Mouse (Mus musculus): ENCODE measurements at regions not wholly inside any gene's neighbourhood (a gene's known extent, or its start where the extent isn't known, plus 50 kb on each side); places are given as distances from the start of the nearest gene placed in this dataset.

GRCm38 (mm10) chr6:8893665-8894064 lies 54.6 kb upstream of the Nxph1 start:
- dilution Hi-C loops (cut with MboI; ENCODE audit: extremely low pct_ligation_motif_present, extremely low pct_unique_long_range_greater_than_20kb, low sequenced_read_pairs) = no loop called here
- TF ChIP-seq ZNF384 (IDR thresholded peaks at IDR 0.05; ENCODE audit: low read depth, low read length) (no peak), SMC3 (IDR thresholded peaks at IDR 0.05; ENCODE audit: low read depth, low read length) (peak; percentile 37), POLR2A (IDR thresholded peaks at IDR 0.05; ENCODE audit: low read depth, low read length) (no peak), RAD21 (IDR thresholded peaks at IDR 0.05; ENCODE audit: low read depth, low read length) (peak; percentile 49), CTCF (conservative IDR thresholded peaks at IDR 0.05 in 1 of 2, IDR thresholded peaks at IDR 0.05 in 1 of 2; ENCODE audit: low read depth in 2 of 2, low read length in 2 of 2) (peak in 1 of 2 experiments; percentile 58; a peak in 2 of 4 replicates)
- H3K9me3 ChIP-seq (replicated peaks; ENCODE audit: low read length) = no peaks in the 10 kb centered on the region

GRCm38 (mm10) chr6:8896097-8896496 lies 52.1 kb upstream of the Nxph1 start:
- TF ChIP-seq RAD21 (IDR thresholded peaks at IDR 0.05; ENCODE audit: low read depth, low read length) (no peak), BHLHE40 (IDR thresholded peaks at IDR 0.05; ENCODE audit: low read depth, low read length) (peak; percentile 65), SMC3 (IDR thresholded peaks at IDR 0.05; ENCODE audit: low read depth, low read length) (no peak), USF1 (IDR thresholded peaks at IDR 0.05; ENCODE audit: low read depth, low read length) (no peak), KAT2A (IDR thresholded peaks at IDR 0.05; ENCODE audit: insufficient replicate concordance, low read length) (0 out of 2 replicates have a peak, but pooled peaks have one; percentile 51), MAX (IDR thresholded peaks at IDR 0.05; ENCODE audit: low read length) (0 out of 2 replicates have a peak, but pooled peaks have one; percentile 39), TBP (conservative IDR thresholded peaks at IDR 0.05; ENCODE audit: low read depth, low read length) (no peak), MAFK (IDR thresholded peaks at IDR 0.05; ENCODE audit: insufficient replicate concordance, low read length) (peak; percentile 76), JUN (IDR thresholded peaks at IDR 0.05; ENCODE audit: insufficient read depth, low read depth, low read length) (no peak), POLR2AphosphoS2 (IDR thresholded peaks at IDR 0.05; ENCODE audit: low read depth, low read length) (no peak), TCF12 (IDR thresholded peaks at IDR 0.05; ENCODE audit: low read depth, low read length) (peak; percentile 66; the same call in 1 of the 2 replicates), JUND (conservative IDR thresholded peaks at IDR 0.05; ENCODE audit: low read depth, low read length) (peak; percentile 55; the same call in 1 of the 2 replicates), SIN3A (IDR thresholded peaks at IDR 0.05; ENCODE audit: low read length) (peak; percentile 51; the same call in 1 of the 2 replicates), ELF1 (IDR thresholded peaks at IDR 0.05; ENCODE audit: low read depth, low read length) (no peak), CHD1 (IDR thresholded peaks at IDR 0.05; ENCODE audit: low read depth, low read length) (no peak), GABPA (IDR thresholded peaks at IDR 0.05; ENCODE audit: insufficient replicate concordance, low read depth, low read length) (no peak), ZKSCAN1 (IDR thresholded peaks at IDR 0.05; ENCODE audit: borderline replicate concordance, low read depth, low read length) (no peak), ZNF384 (IDR thresholded peaks at IDR 0.05; ENCODE audit: low read depth, low read length) (no peak), MEF2A (IDR thresholded peaks at IDR 0.05; ENCODE audit: borderline replicate concordance, low read depth, low read length) (peak; percentile 47; the same call in 1 of the 2 replicates), RCOR1 (conservative IDR thresholded peaks at IDR 0.05; ENCODE audit: low read depth, low read length) (no peak; the same call in 1 of the 2 replicates), ETS1 (conservative IDR thresholded peaks at IDR 0.05; ENCODE audit: low read depth, low read length) (peak; percentile 48), NELFE (IDR thresholded peaks at IDR 0.05; ENCODE audit: low read depth, low read length) (no peak), ZC3H11A (IDR thresholded peaks at IDR 0.05; ENCODE audit: low read depth, low read length) (no peak), EP300 (IDR thresholded peaks at IDR 0.05; ENCODE audit: low read length) (peak; percentile 92), E2F4 (IDR thresholded peaks at IDR 0.05; ENCODE audit: insufficient replicate concordance, low read depth, low read length) (no peak), NRF1 (IDR thresholded peaks at IDR 0.05; ENCODE audit: low read depth, low read length) (no peak), IRF4 (IDR thresholded peaks at IDR 0.05; ENCODE audit: low read depth, low read length) (peak; percentile 55), ZMIZ1 (IDR thresholded peaks at IDR 0.05; ENCODE audit: low read depth, low read length) (no peak), POLR2A (IDR thresholded peaks at IDR 0.05; ENCODE audit: low read depth, low read length) (no peak), PAX5 (IDR thresholded peaks at IDR 0.05; ENCODE audit: low read length) (no peak)
- H3K4me2 ChIP-seq (ENCODE audit: insufficient read depth, low read depth, poor library complexity, severe bottlenecking) = peak overlapping the region; percentile 16; the same call in 1 of the 2 replicates

More at GRCm38 (mm10) chr6:8893665-8894064, 54.6 kb upstream of the Nxph1 start:
- Histone ChIP-seq H3K79me2 (replicated peaks; ENCODE audit: control insufficient read depth, extremely low read depth, insufficient read depth, poor library complexity, severe bottlenecking) (no peaks in the 10 kb centered on the region), H3K27ac (ENCODE audit: insufficient read depth, low read depth) (no peak overlapping the region), H3K9ac (ENCODE audit: insufficient read depth, low read depth) (no peak overlapping the region), H3K4me2 (ENCODE audit: insufficient read depth, low read depth, poor library complexity, severe bottlenecking) (no peak overlapping the region), H3K27me3 (replicated peaks) (peaks cover 3% of the 10 kb centered on the region), H3K4me1 (ENCODE audit: control insufficient read depth in 1 of 2, insufficient read depth in 2 of 2) (peaks cover 4 to 27% of the 10 kb centered on the region in 2 experiments; a peak in 2 of 4 replicates), H3K36me3 (replicated peaks in 1 of 2; ENCODE audit: control insufficient read depth in 1 of 2, insufficient read depth in 1 of 2, low read length in 1 of 2) (no peaks in the 10 kb centered on the region), H3K4me3 (replicated peaks in 1 of 3; ENCODE audit: low read depth in 2 of 3, low read length in 2 of 3, poor library complexity in 1 of 3) (no peak overlapping the region)
- DNase-seq (ENCODE audit: extremely low read depth) = peak; percentile 16
- in situ Hi-C loops (cut with MboI; ENCODE audit: low pct_ligation_motif_present, low pct_unique_long_range_greater_than_20kb, low sequenced_read_pairs) = no loop called here

More at GRCm38 (mm10) chr6:8896097-8896496, 52.1 kb upstream of the Nxph1 start:
- no peaks in the 10 kb centered on the region for H3K79me2 ChIP-seq (replicated peaks; ENCODE audit: control insufficient read depth, extremely low read depth, insufficient read depth, poor library complexity, severe bottlenecking)
- peaks cover 3% of the 10 kb centered on the region for H3K27me3 ChIP-seq (replicated peaks)
- no peak overlapping the region for H3K9ac ChIP-seq (ENCODE audit: insufficient read depth, low read depth)
- H3K9me3 ChIP-seq (replicated peaks; ENCODE audit: low read length) = no peaks in the 10 kb centered on the region
- H3K4me1 ChIP-seq (ENCODE audit: control insufficient read depth in 1 of 2, insufficient read depth in 2 of 2) = peaks cover 4 to 39% of the 10 kb centered on the region in 2 experiments; a peak in 2 of 4 replicates
- no peaks in the 10 kb centered on the region for H3K36me3 ChIP-seq (replicated peaks in 1 of 2; ENCODE audit: control insufficient read depth in 1 of 2, insufficient read depth in 1 of 2, low read length in 1 of 2)
- no peak overlapping the region for H3K4me3 ChIP-seq (replicated peaks in 1 of 3; ENCODE audit: low read depth in 2 of 3, low read length in 2 of 3, poor library complexity in 1 of 3)
- in situ Hi-C loops (cut with MboI; ENCODE audit: low pct_ligation_motif_present, low pct_unique_long_range_greater_than_20kb, low sequenced_read_pairs) = no loop called here
- dilution Hi-C loops (cut with MboI; ENCODE audit: extremely low pct_ligation_motif_present, extremely low pct_unique_long_range_greater_than_20kb, low sequenced_read_pairs) = no loop called here
- peak; percentile 82 for DNase-seq (ENCODE audit: extremely low read depth)
- H3K27ac ChIP-seq (ENCODE audit: insufficient read depth, low read depth) = no peak overlapping the region
